Comparison of ENCODE assay signal across 12 mouse cellular contexts in genomic region chr9:120519469-120520125, GRCm38 (mm10). TPM values are rescaled to one million over a fixed set of nuclear protein-coding genes. Genes with fewer than 3 reads are reported as not detected.
DNase-seq lines count a peak whose midpoint lies in the region; ATAC-seq and TF ChIP-seq lines count a peak whose summit lies in the region.
"Had no signal": no experiment of that assay in that cellular context is flagged by ENCODE, and none has a peak within 500 bp of the region (broad histone marks: within the 10 kb centered on the region; RNA-seq: fewer than 3 reads in every experiment).

No protein-coding gene starts in this region.

- H3K27ac ChIP-seq in midbrain, embryonic 11.5 days (ENCODE audit: low read depth, low read length), result no peak overlapping the region
- H3K27ac ChIP-seq in midbrain, embryonic 10.5 days (replicated peaks), result no peak overlapping the region
- H3K27ac ChIP-seq in midbrain, postnatal 0 days (ENCODE audit: low read depth, low read length), result peak overlapping the region; percentile 26; the same call in 1 of the 2 replicates

- H3K27me3 ChIP-seq in midbrain, embryonic 11.5 days (ENCODE audit: control insufficient read depth, insufficient read depth, low read length), result no peaks in the 10 kb centered on the region
- H3K27me3 ChIP-seq in midbrain, embryonic 10.5 days (ENCODE audit: low read depth, poor library complexity, severe bottlenecking), result no peaks in the 10 kb centered on the region
- no peaks in the 10 kb centered on the region for H3K27me3 ChIP-seq in midbrain, postnatal 0 days (ENCODE audit: insufficient read depth, low read length)

- peak; percentile 33 for TF ChIP-seq CTCF in midbrain, postnatal 0 days (IDR thresholded peaks at IDR 0.05)

- no peaks in the 10 kb centered on the region for H3K9me3 ChIP-seq in midbrain, embryonic 11.5 days (ENCODE audit: control insufficient read depth, low read length)
- no peaks in the 10 kb centered on the region for H3K9me3 ChIP-seq in midbrain, embryonic 10.5 days (replicated peaks)
- no peaks in the 10 kb centered on the region for H3K9me3 ChIP-seq in midbrain, postnatal 0 days (ENCODE audit: low read length)

- no peaks in the 10 kb centered on the region for H3K4me1 ChIP-seq in midbrain, embryonic 11.5 days (ENCODE audit: control insufficient read depth, insufficient read depth, low read length)
- H3K4me1 ChIP-seq in midbrain, embryonic 10.5 days, result 0 out of 2 replicates have a peak, but pooled peaks cover 3% of the 10 kb centered on the region
- no peaks in the 10 kb centered on the region for H3K4me1 ChIP-seq in midbrain, postnatal 0 days (ENCODE audit: insufficient read depth, low read length)

- no peaks in the 10 kb centered on the region for H3K36me3 ChIP-seq in midbrain, embryonic 11.5 days (ENCODE audit: control insufficient read depth, insufficient read depth, low read length)
- no peaks in the 10 kb centered on the region for H3K36me3 ChIP-seq in midbrain, embryonic 10.5 days
- no peaks in the 10 kb centered on the region for H3K36me3 ChIP-seq in midbrain, postnatal 0 days (ENCODE audit: insufficient read depth, low read length)

- ATAC-seq in midbrain, embryonic 11.5 days (ENCODE audit: low FRiP score), result no peak
- no peak for ATAC-seq in midbrain, postnatal 0 days (ENCODE audit: low FRiP score)
- no peak for ATAC-seq in megakaryocyte-erythroid progenitor cell, adult 5-6 weeks (replicated peaks; ENCODE audit: low FRiP score, low TSS enrichment, poor library complexity, severe bottlenecking)

- H3K4me2 ChIP-seq in midbrain, embryonic 11.5 days, result no peak overlapping the region
- H3K4me2 ChIP-seq in midbrain, postnatal 0 days (ENCODE audit: low read depth, low read length, poor library complexity, severe bottlenecking), result no peak overlapping the region

- 51% methylated on average over 19 of the region's 19 CpGs for WGBS in midbrain, embryonic 11.5 days
- 59% methylated on average over 19 of the region's 19 CpGs for WGBS in midbrain, embryonic 10.5 days
- WGBS in midbrain, postnatal 0 days, result 38% methylated on average over 19 of the region's 19 CpGs

- peak; percentile 48 to 68 for DNase-seq in frontal cortex, adult 2 months (ENCODE audit: extremely low spot score in 1 of 2, low spot score in 1 of 2)
- DNase-seq in frontal cortex, postnatal 25 days (ENCODE audit: low spot score in 2 of 2), result no peak
- peak; percentile 82 for DNase-seq in midbrain, embryonic 11.5 days (ENCODE audit: low spot score, missing footprints)
- no peak for DNase-seq in midbrain, embryonic 10.5 days (ENCODE audit: low spot score)
- peak; percentile 78 for DNase-seq in ZHBTc4 (ENCODE audit: low read depth, low spot score)
- DNase-seq in midbrain, postnatal 0 days (ENCODE audit: low spot score), result peak; percentile 38
- no peak for DNase-seq in ovary, postnatal 14 days (ENCODE audit: low spot score)
- DNase-seq: lung, adult 2 months; thymus, postnatal 25 days had no signal

- H3K4me3 ChIP-seq in midbrain, embryonic 11.5 days (ENCODE audit: low read depth, low read length), result no peak overlapping the region
- no peak overlapping the region for H3K4me3 ChIP-seq in midbrain, embryonic 10.5 days
- H3K4me3 ChIP-seq in midbrain, postnatal 0 days (ENCODE audit: low read depth, low read length), result no peak overlapping the region

- H3K9ac ChIP-seq in midbrain, embryonic 11.5 days (ENCODE audit: low read length), result no peak overlapping the region
- H3K9ac ChIP-seq in midbrain, postnatal 0 days (replicated peaks; ENCODE audit: low read length, poor library complexity, severe bottlenecking), result no peak overlapping the region

RNA-seq across cellular contexts. Expression of gene Entpd3, which starts 20.0 kb away (rescaled TPM):
- 5.7 and 6.0 TPM in 2 replicates for polyA plus RNA-seq in frontal cortex, adult 2 months (2012; rRNA removed)
- polyA plus RNA-seq in midbrain, embryonic 11.5 days (2014; fragmentation: Nextera tagmentation; extraction: Ambion mirVana), result 0.21 and 0.25 TPM in 2 replicates
- 0.06 and 0.07 TPM in 2 replicates for polyA plus RNA-seq in midbrain, embryonic 10.5 days (2016; fragmentation: Nextera tagmentation; extraction: Ambion mirVana)
- 6.9 and 9.0 TPM in 2 replicates for total RNA-seq in midbrain, postnatal 0 days (2014; rRNA removed)
- 4.7 and 5.2 TPM in 2 replicates for polyA plus RNA-seq in midbrain, postnatal 0 days (2015; fragmentation: Nextera tagmentation; extraction: Ambion mirVana)
- total RNA-seq in megakaryocyte-erythroid progenitor cell, adult 5-6 weeks (2014; fragmentation: Nextera tagmentation), result not detected in 2 replicates
- total RNA-seq in megakaryocyte-erythroid progenitor cell, adult 5-6 weeks (2017), result 0.27 TPM in 1 of 2 replicates, not detected in the other
- total RNA-seq: granulocyte monocyte progenitor cell, adult 5-6 weeks; heart, postnatal 25 days had no signal

RNA-seq across cellular contexts. Expression of gene Eif1b, which starts 27.6 kb away (rescaled TPM):
- polyA plus RNA-seq in frontal cortex, adult 2 months (2012; rRNA removed), result 150 and 166 TPM in 2 replicates
- polyA plus RNA-seq in midbrain, embryonic 11.5 days (2014; fragmentation: Nextera tagmentation; extraction: Ambion mirVana), result 291 and 296 TPM in 2 replicates
- polyA plus RNA-seq in midbrain, embryonic 10.5 days (2016; fragmentation: Nextera tagmentation; extraction: Ambion mirVana), result 262 and 267 TPM in 2 replicates
- 80.8 and 96.6 TPM in 2 replicates for total RNA-seq in midbrain, postnatal 0 days (2014; rRNA removed)
- polyA plus RNA-seq in midbrain, postnatal 0 days (2015; fragmentation: Nextera tagmentation; extraction: Ambion mirVana), result 345 and 380 TPM in 2 replicates
- total RNA-seq in megakaryocyte-erythroid progenitor cell, adult 5-6 weeks (2014; fragmentation: Nextera tagmentation), result 55.4 and 85.9 TPM in 2 replicates
- total RNA-seq in megakaryocyte-erythroid progenitor cell, adult 5-6 weeks (2017), result 77.5 and 85.3 TPM in 2 replicates

RNA-seq across cellular contexts. Expression of gene Rpl14, which starts 51.6 kb away (rescaled TPM):
- polyA plus RNA-seq in frontal cortex, adult 2 months (2012; rRNA removed), result 303 and 382 TPM in 2 replicates
- polyA plus RNA-seq in midbrain, embryonic 11.5 days (2014; fragmentation: Nextera tagmentation; extraction: Ambion mirVana), result 871 and 903 TPM in 2 replicates
- polyA plus RNA-seq in midbrain, embryonic 10.5 days (2016; fragmentation: Nextera tagmentation; extraction: Ambion mirVana), result 691 and 854 TPM in 2 replicates
- 261 and 287 TPM in 2 replicates for total RNA-seq in midbrain, postnatal 0 days (2014; rRNA removed)
- 445 and 474 TPM in 2 replicates for polyA plus RNA-seq in midbrain, postnatal 0 days (2015; fragmentation: Nextera tagmentation; extraction: Ambion mirVana)
- total RNA-seq in megakaryocyte-erythroid progenitor cell, adult 5-6 weeks (2014; fragmentation: Nextera tagmentation), result 2,590 and 2,648 TPM in 2 replicates
- 3,531 and 3,679 TPM in 2 replicates for total RNA-seq in megakaryocyte-erythroid progenitor cell, adult 5-6 weeks (2017)

Comparison
In these comparisons a context has a peak if more than half of its experiments do, and no peak if none do; other contexts are left out.
1. DNase-seq: peak in frontal cortex, adult 2 months (2 of 2), midbrain, embryonic 11.5 days (single experiment), ZHBTc4 (single experiment) and midbrain, postnatal 0 days (single experiment); none in frontal cortex, postnatal 25 days (0 of 2), midbrain, embryonic 10.5 days (single experiment) and ovary, postnatal 14 days (single experiment).